Mouse (Mus musculus) forebrain, embryonic 16.5 days (tissue): ENCODE data around the gene Foxp3. TPM values are rescaled to one million over a fixed set of nuclear protein-coding genes. Genes with fewer than 3 reads are reported as not detected.

Experiments used
- ATAC-seq: fragments of 200-750 bp; cut with Nextera tagmentation; 2 replicates; pipeline ENCODE4 v1.8.0; 2017; ENCODE audit warnings: mild to moderate bottlenecking, moderate library complexity
- H3K27ac ChIP-seq: fragments of 300-500 bp; sonication (generic); 2 replicates; pipeline ENCODE4 v1.5.1; 2014; ENCODE audit warnings: low read length, control low read depth
- H3K27me3 ChIP-seq: fragments of 300-500 bp; sonication (generic); replicated peaks from 2 replicates; pipeline ENCODE4 v1.6.1; 2014; ENCODE audit warnings: low read length; ENCODE audit not compliant: control insufficient read depth, insufficient read depth
- H3K36me3 ChIP-seq: fragments of 300-500 bp; sonication (generic); 2 replicates; pipeline ENCODE4 v1.6.1; 2014; ENCODE audit not compliant: control insufficient read depth, insufficient read depth
- H3K4me1 ChIP-seq: fragments of 300-500 bp; sonication (generic); replicated peaks from 2 replicates; pipeline ENCODE4 v1.6.1; 2014; ENCODE audit warnings: low read length; ENCODE audit not compliant: control insufficient read depth, insufficient read depth
- H3K4me2 ChIP-seq: fragments of 300-500 bp; sonication (generic); 2 replicates; pipeline ENCODE4 v1.6.1; 2014; ENCODE audit warnings: mild to moderate bottlenecking, low read length, control low read depth
- H3K4me3 ChIP-seq: fragments of 300-500 bp; sonication (generic); replicated peaks from 2 replicates; pipeline ENCODE4 v1.5.1; 2014; ENCODE audit warnings: mild to moderate bottlenecking, low read length, control low read depth
- H3K9ac ChIP-seq: fragments of 300-500 bp; sonication (generic); replicated peaks from 2 replicates; pipeline ENCODE4 v1.6.1; 2014; ENCODE audit warnings: low read depth, low read length, control low read depth
- H3K9me3 ChIP-seq: fragments of 300-500 bp; sonication (generic); 2 replicates; pipeline ENCODE4 v1.6.1; 2016; ENCODE audit warnings: low read length; ENCODE audit not compliant: control insufficient read depth
- whole genome bisulfite sequencing: fragments of 180-500 bp; shearing (Covaris S2); extraction: QIAGEN DNeasy Blood & Tissue Kit; methylation state at CpG from one replicate; pipeline ENCODE4 v1.1.7; 2014; 5-methylcytosine and 5-hydroxymethylcytosine counted together
- polyA plus RNA-seq: library from polyadenylated mRNA; unstranded; fragments of >200 nt; fragmentation: Nextera tagmentation; extraction: Ambion mirVana; gene quantifications from 2 replicates; pipeline ENCODE4 v1.2.1, GENCODE M21; 2015

Gene Foxp3
- 0.11 and 0.16 TPM in 2 replicates for polyA plus RNA-seq

DNA sequence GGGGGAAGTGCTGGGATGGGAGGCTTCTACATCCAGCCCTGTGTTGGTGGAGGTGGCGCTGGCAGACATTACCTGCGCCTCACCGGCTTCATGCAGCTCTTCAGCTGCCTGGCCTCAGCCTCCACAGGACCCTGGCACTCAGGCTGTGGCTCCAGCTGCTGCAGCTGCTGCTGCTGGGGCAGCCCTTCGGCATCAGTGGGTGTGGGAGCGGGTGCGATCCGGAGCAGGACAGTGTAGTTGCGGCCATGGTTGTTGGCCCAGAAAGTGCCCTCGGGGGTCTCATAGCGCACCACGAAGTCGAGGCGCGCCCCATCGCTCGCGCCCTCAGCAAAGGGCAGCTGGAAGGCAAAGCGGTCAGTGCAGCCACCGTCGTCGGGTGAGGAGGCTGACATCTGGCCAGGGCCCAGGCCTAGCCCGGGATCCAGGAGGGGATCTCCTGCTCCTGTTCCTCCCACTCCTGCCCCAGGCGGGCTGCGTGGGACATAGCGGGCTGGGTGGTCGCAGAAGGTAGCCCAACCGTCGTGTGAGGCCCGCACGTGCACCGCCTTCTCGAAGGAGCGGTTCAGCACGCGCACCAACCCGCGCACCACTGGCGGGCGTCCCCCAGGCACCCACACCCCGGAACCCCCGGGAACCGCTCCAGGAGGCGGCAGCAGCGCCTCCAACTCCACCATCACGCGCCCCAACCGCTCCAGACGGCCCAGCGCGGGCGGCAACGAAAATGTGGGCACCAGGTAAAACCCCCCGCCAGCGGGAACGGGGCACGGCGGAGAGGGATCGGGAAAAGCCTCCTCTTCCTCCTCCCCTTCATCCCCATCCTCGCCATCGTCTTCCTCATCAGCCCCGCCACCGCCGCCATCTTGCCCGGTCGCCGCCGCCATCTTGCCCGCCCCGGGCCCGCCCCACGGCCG lies at the start of gene Foxp3:
Gene Foxp3, plus strand, starts transcription at position 469 of the 911 bp plus-strand sequence.
- Histone ChIP-seq H3K4me3 (peak within 1 kb of the TSS; percentile 57), H3K27ac (peak within 1 kb of the TSS; percentile 89), H3K36me3 (no peaks in the 10 kb centered on the region), H3K9me3 (no peaks in the 10 kb centered on the region), H3K4me2 (peak within 1 kb of the TSS; percentile 65), H3K4me1 (peaks cover 17% of the 10 kb centered on the region), H3K9ac (peak within 1 kb of the TSS; percentile 72), H3K27me3 (no peaks in the 10 kb centered on the region)
- ATAC-seq: peak; percentile 1; the same call in 1 of the 2 replicates
- 45% methylated on average over 46 of the region's 72 CpGs for WGBS

DNA sequence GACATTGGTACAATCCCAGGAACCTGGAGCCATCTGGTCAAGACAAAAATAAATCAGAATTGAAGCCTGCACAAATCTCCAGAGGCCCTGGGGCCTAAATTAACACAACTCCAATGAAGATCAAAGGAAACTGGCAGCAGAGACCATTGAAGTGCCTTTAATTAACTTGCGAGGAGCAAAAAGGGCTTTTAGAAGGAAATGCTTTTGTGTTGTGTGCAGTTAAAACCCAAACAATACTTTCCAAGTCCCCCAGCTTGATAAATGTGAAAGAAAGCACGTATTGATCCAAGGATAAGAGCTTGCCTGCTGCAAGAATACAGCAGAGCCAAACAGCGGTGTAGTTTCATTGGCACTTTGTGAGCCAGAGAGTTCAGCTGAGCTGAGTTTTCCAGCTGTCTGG lies 48.5 kb upstream of the Foxp3 start:
- 24% methylated on average over 3 of the region's 3 CpGs for WGBS

DNA sequence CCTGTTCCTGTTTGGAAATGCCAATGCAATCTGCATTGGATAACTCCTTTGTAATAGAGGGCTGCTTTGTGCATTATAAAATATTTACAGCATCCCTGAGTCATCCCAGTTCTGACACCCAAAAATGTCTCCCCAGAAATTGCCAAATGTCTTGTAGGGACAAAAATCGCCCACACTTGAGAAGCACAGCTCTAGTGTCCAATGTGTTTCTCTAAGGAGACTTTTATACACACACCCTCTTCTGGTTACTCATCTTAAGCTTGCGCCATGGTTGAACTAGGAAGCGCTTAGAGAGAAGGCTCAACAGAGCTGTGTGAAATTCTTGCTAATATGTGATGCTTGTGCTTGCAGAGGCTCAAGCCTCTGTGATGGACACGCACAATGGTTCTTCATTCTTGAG lies 20.0 kb upstream of the Foxp3 start:
- no peak overlapping the region for H3K4me2 ChIP-seq
- no peaks in the 10 kb centered on the region for H3K9me3 ChIP-seq
- no peaks in the 10 kb centered on the region for H3K36me3 ChIP-seq
- no peak overlapping the region for H3K27ac ChIP-seq
- no peaks in the 10 kb centered on the region for H3K27me3 ChIP-seq
- no peak overlapping the region for H3K4me3 ChIP-seq
- no peaks in the 10 kb centered on the region for H3K4me1 ChIP-seq
- 92% methylated on average over 4 of the region's 4 CpGs for WGBS
- H3K9ac ChIP-seq: no peak overlapping the region
- ATAC-seq: no peak

More for the DNA sequence above, 48.5 kb upstream of the Foxp3 start:
- H3K4me1 ChIP-seq: no peaks in the 10 kb centered on the region
- no peak overlapping the region for H3K27ac ChIP-seq
- ATAC-seq: no peak
- no peaks in the 10 kb centered on the region for H3K27me3 ChIP-seq
- no peaks in the 10 kb centered on the region for H3K9me3 ChIP-seq
- no peak overlapping the region for H3K9ac ChIP-seq
- H3K36me3 ChIP-seq: no peaks in the 10 kb centered on the region
- H3K4me3 ChIP-seq: no peak overlapping the region
- H3K4me2 ChIP-seq: no peak overlapping the region

DNA sequence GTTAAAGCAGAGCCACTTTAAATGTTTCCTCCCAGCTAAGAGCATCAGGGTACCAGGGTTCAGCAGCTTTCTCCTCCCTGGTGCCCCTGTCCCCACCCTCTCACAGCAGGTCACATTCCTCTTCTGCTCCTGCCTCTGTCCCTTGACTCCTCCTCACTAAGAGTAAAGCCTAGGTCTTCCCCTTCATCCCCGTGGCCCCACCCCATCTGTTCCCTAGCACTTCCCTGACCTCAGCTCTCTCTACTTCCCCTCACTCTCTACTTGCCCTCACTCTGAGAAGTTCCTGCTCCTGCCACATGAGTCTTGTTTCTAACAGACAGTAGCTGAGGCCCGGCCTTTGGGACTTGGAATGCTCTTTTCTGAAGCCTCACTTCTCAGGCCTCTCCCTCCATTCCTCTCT lies 10.4 kb upstream of the Foxp3 start:
- H3K9ac ChIP-seq: no peak overlapping the region
- H3K27ac ChIP-seq: no peak overlapping the region
- WGBS: 23% methylated on average over 2 of the region's 2 CpGs
- H3K4me2 ChIP-seq: no peak overlapping the region
- H3K27me3 ChIP-seq: no peaks in the 10 kb centered on the region
- H3K36me3 ChIP-seq: no peaks in the 10 kb centered on the region
- H3K9me3 ChIP-seq: no peaks in the 10 kb centered on the region; the same call in 1 of the 2 replicates
- ATAC-seq: no peak
- no peaks in the 10 kb centered on the region for H3K4me1 ChIP-seq
- no peak overlapping the region for H3K4me3 ChIP-seq

DNA sequence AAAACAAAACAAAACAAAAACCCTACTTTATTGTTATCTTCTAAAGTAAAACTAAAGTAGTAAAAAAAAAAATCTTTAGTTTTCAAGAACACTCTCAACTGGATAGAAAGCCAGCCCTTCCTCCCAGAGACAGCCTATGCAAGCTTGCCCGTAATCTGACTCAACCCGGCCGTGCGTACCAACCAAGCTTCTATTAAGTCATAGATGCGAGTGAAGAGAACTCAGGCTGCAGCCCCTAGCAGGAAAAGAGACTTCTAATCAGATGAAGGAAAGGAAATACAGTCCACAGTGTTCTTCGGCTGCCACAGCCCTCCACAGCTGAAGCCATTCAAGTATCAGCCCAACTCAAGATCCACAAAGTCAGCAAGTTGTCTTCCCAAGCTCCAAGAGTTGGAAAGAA lies 7.1 kb upstream of the Foxp3 start:
- no peak overlapping the region for H3K4me2 ChIP-seq
- no peak overlapping the region for H3K4me3 ChIP-seq
- H3K27me3 ChIP-seq: no peaks in the 10 kb centered on the region
- no peak overlapping the region for H3K27ac ChIP-seq
- H3K9me3 ChIP-seq: no peaks in the 10 kb centered on the region; the same call in 1 of the 2 replicates
- no peak for ATAC-seq
- H3K4me1 ChIP-seq: peaks cover 6% of the 10 kb centered on the region; the same call in 1 of the 2 replicates
- WGBS: 92% methylated on average over 6 of the region's 6 CpGs
- H3K9ac ChIP-seq: no peak overlapping the region
- no peaks in the 10 kb centered on the region for H3K36me3 ChIP-seq

DNA sequence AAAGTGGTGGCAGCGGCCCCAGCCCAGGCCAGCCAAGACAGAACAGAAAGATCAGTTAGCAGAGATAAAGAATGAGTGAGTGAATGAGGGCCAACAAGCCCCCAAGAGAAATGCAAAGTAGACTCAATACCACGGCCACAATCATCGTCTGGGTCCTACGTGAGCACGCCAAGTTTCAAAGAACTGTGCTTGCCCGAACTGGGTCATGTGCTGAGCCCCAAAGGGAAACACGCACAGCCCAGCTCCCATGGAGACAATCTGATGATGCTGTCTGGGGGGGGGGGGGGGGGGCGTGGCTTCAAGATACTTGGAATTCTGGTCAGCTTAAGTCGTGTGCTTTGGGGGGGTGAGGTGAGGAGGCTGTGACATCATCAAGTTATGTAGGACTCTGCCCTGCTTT lies 6.0 kb upstream of the Foxp3 start:
- Histone ChIP-seq H3K4me1 (peaks cover 8% of the 10 kb centered on the region), H3K27me3 (no peaks in the 10 kb centered on the region), H3K9me3 (no peaks in the 10 kb centered on the region; the same call in 1 of the 2 replicates), H3K4me3 (no peak overlapping the region), H3K36me3 (no peaks in the 10 kb centered on the region), H3K4me2 (no peak overlapping the region), H3K9ac (no peak overlapping the region), H3K27ac (no peak overlapping the region)
- no peak for ATAC-seq
- 80% methylated on average over 8 of the region's 9 CpGs for WGBS

DNA sequence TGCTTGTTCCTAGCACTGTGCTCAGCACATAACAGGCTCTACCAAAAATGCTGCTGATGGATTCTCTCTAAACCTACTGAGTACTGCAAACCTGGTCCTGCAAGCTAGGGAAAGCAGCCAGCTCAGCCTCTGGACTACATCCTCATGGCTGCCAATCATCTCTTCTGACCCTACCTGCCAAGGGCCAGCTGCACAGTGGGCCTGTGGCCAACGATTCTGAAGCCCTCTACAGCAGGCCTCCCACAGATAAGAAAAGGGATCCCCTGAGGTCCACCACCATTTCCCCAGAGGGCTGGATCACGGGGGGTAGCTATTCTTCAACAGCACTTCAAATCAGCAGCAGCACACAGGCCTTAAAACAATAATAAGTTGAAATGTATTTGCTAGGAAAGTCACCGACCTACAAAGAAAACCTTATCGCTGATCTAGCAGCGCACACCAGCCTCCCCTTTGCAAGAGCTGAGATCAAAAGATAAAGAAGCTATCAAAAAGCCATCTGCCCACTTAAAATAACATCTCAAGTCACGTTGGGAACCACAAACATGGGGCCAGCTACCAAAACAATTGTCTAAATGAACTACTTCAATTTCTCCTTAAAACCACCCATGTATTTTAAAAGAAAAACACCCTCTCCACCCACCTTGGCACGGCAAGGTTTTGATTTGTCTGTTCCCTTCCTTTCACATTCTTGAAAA lies 2.8 kb upstream of the Foxp3 start:
- 63% methylated on average over 7 of the region's 7 CpGs for WGBS
- Histone ChIP-seq H3K4me2 (no peak overlapping the region), H3K4me1 (peaks cover 17% of the 10 kb centered on the region), H3K4me3 (no peak overlapping the region), H3K27me3 (no peaks in the 10 kb centered on the region), H3K36me3 (no peaks in the 10 kb centered on the region), H3K27ac (no peak overlapping the region), H3K9ac (no peak overlapping the region), H3K9me3 (no peaks in the 10 kb centered on the region)
- no peak for ATAC-seq

DNA sequence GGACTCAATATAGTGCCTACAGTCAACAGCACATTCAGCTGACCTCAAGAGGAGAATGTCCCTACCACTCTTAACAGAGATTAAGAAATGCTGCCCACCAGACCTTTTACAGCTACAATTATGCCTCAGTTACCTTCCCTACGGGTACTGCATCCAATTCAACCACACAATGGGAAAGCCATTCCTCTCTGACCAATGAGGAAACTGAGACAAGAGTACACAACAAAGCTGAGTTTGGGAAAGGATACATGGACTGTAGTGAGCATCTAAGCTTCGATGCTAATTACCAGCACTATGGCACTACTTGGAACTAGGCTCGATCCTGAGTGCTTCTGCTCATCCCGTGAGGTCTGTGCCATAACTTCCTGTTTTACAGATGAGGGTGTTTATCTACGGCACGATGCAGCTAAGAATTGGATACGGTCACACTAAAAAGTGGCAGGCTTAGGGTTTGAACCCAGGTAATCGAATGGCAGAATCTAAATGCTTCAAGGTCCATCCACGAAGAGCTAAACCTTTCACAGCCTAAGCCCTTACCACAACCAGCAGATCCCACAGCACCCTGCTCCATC lies 1.8 kb upstream of the Foxp3 start:
- Histone ChIP-seq H3K9ac (no peak overlapping the region), H3K27ac (no peak overlapping the region), H3K4me2 (no peak overlapping the region), H3K4me1 (peaks cover 17% of the 10 kb centered on the region), H3K27me3 (no peaks in the 10 kb centered on the region), H3K36me3 (no peaks in the 10 kb centered on the region), H3K9me3 (no peaks in the 10 kb centered on the region), H3K4me3 (no peak overlapping the region)
- no peak for ATAC-seq
- WGBS: 93% methylated on average over 9 of the region's 9 CpGs

DNA sequence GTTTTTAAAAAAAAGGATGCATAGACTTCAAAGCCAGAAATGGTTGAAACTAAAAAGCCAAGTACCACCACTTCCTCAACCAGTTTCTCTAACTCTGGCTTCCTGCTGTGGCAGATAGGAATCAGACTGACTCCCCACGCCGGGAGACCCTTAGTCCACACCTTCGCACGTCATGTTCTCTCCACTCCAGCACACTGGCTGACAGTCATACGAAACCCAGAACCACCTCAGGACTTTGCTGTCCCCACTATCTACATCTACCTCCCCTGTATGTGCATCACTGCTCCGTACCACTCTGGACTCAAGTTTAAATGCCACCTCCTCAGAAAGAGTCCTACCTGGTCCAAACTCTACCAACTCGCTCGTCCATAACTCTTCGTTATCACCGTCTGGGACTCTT lies 978 bp upstream of the Foxp3 start:
- H3K27me3 ChIP-seq: no peaks in the 10 kb centered on the region
- no peak overlapping the region for H3K27ac ChIP-seq
- ATAC-seq: no peak
- H3K36me3 ChIP-seq: no peaks in the 10 kb centered on the region
- no peaks in the 10 kb centered on the region for H3K9me3 ChIP-seq
- WGBS: 89% methylated on average over 10 of the region's 10 CpGs
- H3K4me2 ChIP-seq: peak overlapping the region; percentile 65; the same call in 1 of the 2 replicates
- H3K4me3 ChIP-seq: no peak overlapping the region
- peaks cover 17% of the 10 kb centered on the region for H3K4me1 ChIP-seq
- H3K9ac ChIP-seq: no peak overlapping the region
